Mouse (Mus musculus) liver, embryonic 14.5 days (tissue): ENCODE data around the gene Gm49776.

Source experiments
- CTCF ChIP-seq: IDR thresholded peaks from 2 replicates; pipeline ENCODE4 v1.5.1; 2016; ENCODE audit warnings: antibody characterized with exemption, low read depth, control low read depth
- EP300 ChIP-seq: IDR thresholded peaks from 2 replicates; pipeline ENCODE4 v1.6.1; 2016; ENCODE audit warnings: antibody characterized with exemption, low read depth

- no peak for TF ChIP-seq CTCF
- TF ChIP-seq EP300, result no peak
Observed at GRCm38 (mm10) chr16:18258221-18258620, at the start of gene Gm49776.
